8 mouse cellular contexts compared by ENCODE assay signal in the genomic region with DNA sequence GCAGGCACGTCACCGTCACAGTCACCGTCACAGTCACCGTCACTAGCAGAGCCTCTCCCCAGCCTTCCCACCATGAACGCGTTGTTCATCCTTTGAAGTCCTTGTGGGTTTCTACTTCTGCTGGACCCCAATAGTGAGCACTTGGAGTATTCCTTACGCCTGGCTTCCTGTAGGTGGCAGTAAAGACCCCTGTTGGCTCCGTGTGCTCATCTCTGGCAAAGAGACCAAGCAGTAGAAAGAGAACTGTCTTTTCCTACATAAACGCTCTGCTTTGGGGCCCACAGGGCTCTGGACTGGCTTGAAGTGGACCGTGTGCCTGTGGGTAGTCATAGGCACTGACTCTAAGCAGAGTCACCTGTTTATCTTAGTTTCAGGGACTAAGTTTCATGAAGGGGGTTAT. TPM values are rescaled to one million over a fixed set of nuclear protein-coding genes. Genes with fewer than 3 reads are reported as not detected.
A peak's percentile ranks its signal among the peaks of the same experiment; 100 is the strongest.
DNase-seq lines count a peak whose midpoint lies in the region; ATAC-seq and TF ChIP-seq lines count a peak whose summit lies in the region.

No protein-coding gene starts in this region.

- no peaks in the 10 kb centered on the region for H3K36me3 ChIP-seq in embryonic facial prominence, embryonic 15.5 days
- H3K36me3 ChIP-seq in kidney, postnatal 0 days (ENCODE audit: insufficient read depth, low read length): no peaks in the 10 kb centered on the region
- no peaks in the 10 kb centered on the region for H3K36me3 ChIP-seq in small intestine, adult 2 months (ENCODE audit: control insufficient read depth, insufficient read depth, low read length)

- H3K4me2 ChIP-seq in embryonic facial prominence, embryonic 15.5 days (replicated peaks): no peak overlapping the region
- no peak overlapping the region for H3K4me2 ChIP-seq in kidney, postnatal 0 days (ENCODE audit: low read length)

- no peak overlapping the region for H3K4me3 ChIP-seq in embryonic facial prominence, embryonic 15.5 days (replicated peaks)
- no peak overlapping the region for H3K4me3 ChIP-seq in kidney, postnatal 0 days (replicated peaks; ENCODE audit: low read depth, low read length)
- H3K4me3 ChIP-seq in small intestine, adult 2 months (ENCODE audit: low read depth, low read length): no peak overlapping the region

- CTCF ChIA-PET in Patski (lab: Charles Lee): interaction anchor here (1.4 kb wide), 1 partner anchor 65 kb away, joined by 4 read pairs; no protein-coding TSS in a partner anchor

- H3K4me1 ChIP-seq in embryonic facial prominence, embryonic 15.5 days: peaks cover 56% of the 10 kb centered on the region
- H3K4me1 ChIP-seq in kidney, postnatal 0 days (replicated peaks; ENCODE audit: insufficient read depth, low read length): peaks cover 3% of the 10 kb centered on the region; the same call in 1 of the 2 replicates
- H3K4me1 ChIP-seq in small intestine, adult 2 months (ENCODE audit: control insufficient read depth, insufficient read depth, insufficient read length, low read length): peaks cover 8% of the 10 kb centered on the region; the same call in 1 of the 2 replicates

- no peaks in the 10 kb centered on the region for H3K27me3 ChIP-seq in Patski
- no peaks in the 10 kb centered on the region for H3K27me3 ChIP-seq in embryonic facial prominence, embryonic 15.5 days
- H3K27me3 ChIP-seq in kidney, postnatal 0 days (ENCODE audit: insufficient read depth, low read length): no peaks in the 10 kb centered on the region
- H3K27me3 ChIP-seq in small intestine, adult 2 months (ENCODE audit: control insufficient read depth, insufficient read depth, low read length): no peaks in the 10 kb centered on the region

- H3K9me3 ChIP-seq in embryonic facial prominence, embryonic 15.5 days (replicated peaks): no peaks in the 10 kb centered on the region
- H3K9me3 ChIP-seq in kidney, postnatal 0 days (replicated peaks; ENCODE audit: low read length): no peaks in the 10 kb centered on the region

- peak; percentile 68 to 76 for DNase-seq in left cerebral cortex, postnatal 14 days (ENCODE audit: low spot score in 2 of 2)
- DNase-seq in left cerebral cortex, adult 8-10 months (ENCODE audit: low spot score in 2 of 2): no peak
- DNase-seq in Patski (ENCODE audit: low read depth, low spot score): no peak
- DNase-seq in kidney, postnatal 0 days (ENCODE audit: low spot score): peak; percentile 90
- peak; percentile 54 for DNase-seq in lung, postnatal 25 days (ENCODE audit: low spot score)
- DNase-seq in adrenal gland, postnatal 4 days (ENCODE audit: low spot score in 2 of 2): no peak

- intact Hi-C loops in left cerebral cortex, postnatal 14 days (cut with DNase I): no loop called here

- POLR2A ChIA-PET in Patski (lab: Charles Lee): interaction anchor here (0.6 kb wide), 1 partner anchor 34 kb away, joined by 4 read pairs; no protein-coding TSS in a partner anchor

- in situ Hi-C loops in Patski (cut with MboI; ENCODE audit: low pct_unique_long_range_greater_than_20kb): no loop called here

- 16% methylated on average over 10 of the region's 10 CpGs for WGBS in embryonic facial prominence, embryonic 15.5 days
- WGBS in kidney, postnatal 0 days: 31% methylated on average over 10 of the region's 10 CpGs
- 44% methylated on average over 10 of the region's 10 CpGs for WGBS in small intestine, adult 2 months

- no peak for TF ChIP-seq POLR2A in small intestine, adult 2 months (IDR thresholded peaks at IDR 0.05; ENCODE audit: low read depth, low read length)

- ATAC-seq in Patski: no peak
- ATAC-seq in embryonic facial prominence, embryonic 15.5 days (ENCODE audit: insufficient number of reproducible peaks, low FRiP score, low TSS enrichment, low read depth): no peak
- ATAC-seq in kidney, postnatal 0 days (replicated peaks; ENCODE audit: low FRiP score, low read depth): no peak

- TF ChIP-seq CTCF in Patski (IDR thresholded peaks at IDR 0.05): peak; percentile 64
- TF ChIP-seq CTCF in kidney, postnatal 0 days (IDR thresholded peaks at IDR 0.05; ENCODE audit: low read depth): peak; percentile 84
- TF ChIP-seq CTCF in small intestine, adult 2 months (IDR thresholded peaks at IDR 0.05; ENCODE audit: extremely low read depth, insufficient read length, insufficient replicate concordance, low read depth, low read length): peak; percentile 48; the same call in 1 of the 2 replicates

- peak overlapping the region; percentile 79 for H3K27ac ChIP-seq in embryonic facial prominence, embryonic 15.5 days (replicated peaks)
- H3K27ac ChIP-seq in kidney, postnatal 0 days: no peak overlapping the region
- H3K27ac ChIP-seq in small intestine, adult 2 months (ENCODE audit: insufficient read depth, low read depth, low read length): no peak overlapping the region

- no peak overlapping the region for H3K9ac ChIP-seq in embryonic facial prominence, embryonic 15.5 days
- H3K9ac ChIP-seq in kidney, postnatal 0 days (ENCODE audit: low read depth, low read length): no peak overlapping the region

RNA-seq across cellular contexts. Expression of a gene that starts 49.0 kb away (rescaled TPM):
- total RNA-seq in left cerebral cortex, postnatal 14 days (2021): under 1 TPM in 1 of 2 experiments, not detected in 1; 0.36 TPM
- total RNA-seq in left cerebral cortex, adult 8-10 months (2022): under 1 TPM in 3 of 4 experiments, not detected in 1; 0.72 to 0.84 (median 0.78) TPM
- not detected for polyA plus RNA-seq in Patski (2021)
- polyA plus RNA-seq in embryonic facial prominence, embryonic 15.5 days (2015; fragmentation: Nextera tagmentation; extraction: Ambion mirVana): 1.1 and 1.6 TPM in 2 replicates
- polyA plus RNA-seq in kidney, postnatal 0 days (2015; fragmentation: Nextera tagmentation; extraction: Ambion mirVana): 4.9 and 6.3 TPM in 2 replicates
- 2.7 and 5.8 TPM in 2 replicates for polyA plus RNA-seq in small intestine, adult 2 months (2012; rRNA removed)
- 10 to 100 TPM in 1 of 2 experiments, 1 to 10 TPM in 1; 1.3 to 12.9 TPM for total RNA-seq in adrenal gland, postnatal 4 days (2021)

Comparison
In these comparisons a context has a peak if more than half of its experiments do, and no peak if none do; other contexts are left out.
1. DNase-seq: peak in left cerebral cortex, postnatal 14 days (2 of 2), kidney, postnatal 0 days (single experiment) and lung, postnatal 25 days (single experiment); none in left cerebral cortex, adult 8-10 months (0 of 2), Patski (single experiment) and adrenal gland, postnatal 4 days (0 of 2).
2. Peak in every context shown above with its lines, with median percentiles within 50 percentile points of each other: CTCF ChIP-seq.